ENCODE assay signal across 16 mouse cellular contexts in the genomic region with DNA sequence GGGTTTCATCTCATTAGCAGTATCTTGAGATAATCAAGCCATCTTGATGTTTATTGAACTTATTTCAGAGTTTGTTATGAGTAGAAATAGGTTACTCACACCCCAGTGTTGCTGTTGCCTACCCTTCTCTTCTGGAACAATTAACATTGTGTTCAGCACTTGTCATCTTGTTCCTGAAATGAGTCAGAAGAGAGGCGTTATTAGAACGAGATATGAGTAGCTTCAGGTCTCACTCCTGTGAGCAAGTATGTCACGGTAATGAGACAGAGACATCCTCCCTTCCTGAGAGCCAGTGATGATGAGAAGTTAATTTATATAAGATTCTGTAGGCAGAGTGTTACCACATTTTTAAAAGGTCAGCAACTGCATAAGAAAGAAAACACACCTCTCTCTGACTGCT. TPM values are rescaled to one million over a fixed set of nuclear protein-coding genes. Genes with fewer than 3 reads are reported as not detected.
DNase-seq lines count a peak whose midpoint lies in the region; ATAC-seq and TF ChIP-seq lines count a peak whose summit lies in the region.
"Had no signal": no experiment of that assay in that cellular context is flagged by ENCODE, and none has a peak within 500 bp of the region (broad histone marks: within the 10 kb centered on the region; RNA-seq: fewer than 3 reads in every experiment).

No protein-coding gene starts in this region.

- no peak overlapping the region for H3K9ac ChIP-seq in MEL (ENCODE audit: control insufficient read depth, low read depth, low read length, poor library complexity, severe bottlenecking)
- no peak overlapping the region for H3K9ac ChIP-seq in liver, postnatal 0 days (replicated peaks)
- H3K9ac ChIP-seq: midbrain, embryonic 12.5 days; neural tube, embryonic 13.5 days had no signal

- WGBS in liver, postnatal 0 days (ENCODE audit: insufficient replicate concordance) = 36% methylated on average over 3 of the region's 3 CpGs

- peak; percentile 60 for DNase-seq in CD4-positive helper T cell, adult 2 months (ENCODE audit: low read depth, low spot score)
- DNase-seq in MEL (ENCODE audit: low read depth, low spot score) (peak; percentile 74), MN1 (ENCODE audit: low spot score) (no peak)
- peak; percentile 77 for DNase-seq in induced T-regulatory cell, adult 2 months (ENCODE audit: low read depth)
- no peak for DNase-seq in liver, postnatal 0 days
- no peak for DNase-seq in layer of hippocampus, postnatal 14 days (ENCODE audit: low spot score in 2 of 2)
- no peak for DNase-seq in B cell, adult 2 months
- DNase-seq: adrenal gland, postnatal 36 days; cerebellum, adult 8-10 months; kidney, postnatal 10 days; thymus, postnatal 36 days had no signal

- no peak overlapping the region for H3K4me2 ChIP-seq in liver, postnatal 0 days (ENCODE audit: low read depth, low read length)
- H3K4me2 ChIP-seq: midbrain, embryonic 12.5 days; neural tube, embryonic 13.5 days had no signal

- ATAC-seq in liver, postnatal 0 days = no peak
- ATAC-seq: forebrain, embryonic 14.5 days; intestine, embryonic 16.5 days had no signal

- peaks cover 33 to 36% of the 10 kb centered on the region in 2 experiments for H3K4me1 ChIP-seq in MEL (ENCODE audit: control insufficient read depth in 1 of 2, insufficient read depth in 2 of 2, low read length in 2 of 2)
- peaks cover 30% of the 10 kb centered on the region for H3K4me1 ChIP-seq in liver, postnatal 0 days (ENCODE audit: insufficient read depth)

- no peaks in the 10 kb centered on the region for H3K79me2 ChIP-seq in MEL (ENCODE audit: control insufficient read depth, insufficient read depth, low read length, poor library complexity)

- H3K9me3 ChIP-seq in MEL (replicated peaks; ENCODE audit: insufficient read depth, low read length) = no peaks in the 10 kb centered on the region
- H3K9me3 ChIP-seq in liver, postnatal 0 days (ENCODE audit: low read length) = no peaks in the 10 kb centered on the region
- H3K9me3 ChIP-seq: midbrain, embryonic 12.5 days; neural tube, embryonic 13.5 days had no signal

- TF ChIP-seq POLR2A in MEL (IDR thresholded peaks at IDR 0.05; ENCODE audit: control insufficient read depth in 1 of 2, insufficient read depth in 1 of 2, low read depth in 1 of 2, low read length in 2 of 2, poor library complexity in 1 of 2) = no peak

- H3K27me3 ChIP-seq in MEL (ENCODE audit: control insufficient read depth in 1 of 2, insufficient read depth in 2 of 2, low read length in 2 of 2) = no peaks in the 10 kb centered on the region
- H3K27me3 ChIP-seq in liver, postnatal 0 days (ENCODE audit: insufficient read depth, low read length) = no peaks in the 10 kb centered on the region
- H3K27me3 ChIP-seq: midbrain, embryonic 12.5 days; neural tube, embryonic 13.5 days had no signal

- TF ChIP-seq EP300 in MEL (IDR thresholded peaks at IDR 0.05; ENCODE audit: low read depth in 1 of 2, low read length in 2 of 2) = 0 out of 4 replicates have a peak, but pooled peaks of 1 of the 2 experiments have one; percentile 12
- TF ChIP-seq EP300 in liver, postnatal 0 days (IDR thresholded peaks at IDR 0.05; ENCODE audit: low read depth) = no peak

- TF ChIP-seq RAD21 in MEL (IDR thresholded peaks at IDR 0.05; ENCODE audit: low read depth, low read length) = no peak

- peaks cover 0 to 44% of the 10 kb centered on the region in 2 experiments; a peak in 2 of 4 replicates for H3K36me3 ChIP-seq in MEL (ENCODE audit: control insufficient read depth in 1 of 2, insufficient read depth in 2 of 2, low read length in 2 of 2)
- no peaks in the 10 kb centered on the region for H3K36me3 ChIP-seq in liver, postnatal 0 days (replicated peaks; ENCODE audit: insufficient read depth, low read length)
- H3K36me3 ChIP-seq: midbrain, embryonic 12.5 days; neural tube, embryonic 13.5 days had no signal

- H3K4me3 ChIP-seq in MEL (ENCODE audit: control insufficient read depth in 1 of 2, insufficient read depth in 1 of 2, low read depth in 2 of 2, low read length in 2 of 2) = peak overlapping the region; percentile 5 to 15; a peak in 2 of 4 replicates
- no peak overlapping the region for H3K4me3 ChIP-seq in liver, postnatal 0 days (ENCODE audit: low read depth, low read length)
- H3K4me3 ChIP-seq: layer of hippocampus, adult 2 months; midbrain, embryonic 12.5 days; neural tube, embryonic 13.5 days had no signal

- peak overlapping the region; percentile 35 for H3K27ac ChIP-seq in MEL (ENCODE audit: control insufficient read depth, low read depth, low read length)
- 0 out of 2 replicates have a peak overlapping the region, but pooled peaks have one; percentile 57 for H3K27ac ChIP-seq in liver, postnatal 0 days (ENCODE audit: low read depth)
- H3K27ac ChIP-seq: layer of hippocampus, adult 2 months; midbrain, embryonic 12.5 days; neural tube, embryonic 13.5 days had no signal

- no peak for TF ChIP-seq CTCF in MEL (IDR thresholded peaks at IDR 0.05 in 2 of 3, conservative IDR thresholded peaks at IDR 0.05 in 1 of 3; ENCODE audit: control insufficient read depth in 1 of 3, insufficient read depth in 1 of 3, low read depth in 2 of 3, low read length in 3 of 3, poor library complexity in 1 of 3, severe bottlenecking in 1 of 3)
- TF ChIP-seq CTCF in liver, postnatal 0 days (IDR thresholded peaks at IDR 0.05; ENCODE audit: low read depth) = no peak

TF ChIP-seq in MEL, 35 proteins besides CTCF, POLR2A, EP300 and RAD21:
- TF ChIP-seq KAT2A (conservative IDR thresholded peaks at IDR 0.05; ENCODE audit: low read depth, low read length) (no peak), ZKSCAN1 (IDR thresholded peaks at IDR 0.05; ENCODE audit: low read depth, low read length) (no peak), MXI1 (IDR thresholded peaks at IDR 0.05; ENCODE audit: low read depth, low read length) (no peak), CHD1 (IDR thresholded peaks at IDR 0.05; ENCODE audit: low read depth, low read length) (peak; percentile 83; the same call in 1 of the 2 replicates), SIN3A (IDR thresholded peaks at IDR 0.05; ENCODE audit: low read length) (peak; percentile 49; the same call in 1 of the 2 replicates), MYC (IDR thresholded peaks at IDR 0.05; ENCODE audit: low read depth, low read length) (0 out of 2 replicates have a peak, but pooled peaks have one; percentile 21), NELFE (IDR thresholded peaks at IDR 0.05; ENCODE audit: low read depth, low read length) (0 out of 2 replicates have a peak, but pooled peaks have one; percentile 32), POLR2AphosphoS2 (IDR thresholded peaks at IDR 0.05; ENCODE audit: low read length) (no peak)
TF ChIP-seq in MEL: peak in this region for 4.

RNA-seq across cellular contexts. Expression of gene E130308A19Rik, which starts 56.5 kb away (rescaled TPM):
- 4.0 and 5.6 TPM in 2 replicates for total RNA-seq in MEL (2012; rRNA removed)
- polyA plus RNA-seq in MEL (2012; ENCODE audit: insufficient read depth in 1 of 2, insufficient read length in 2 of 2, low read depth in 1 of 2, low replicate concordance in 2 of 2, missing spikeins in 1 of 2) = 10 to 100 TPM in 1 of 2 experiments, not detected in 1; 12.5 TPM
- polyA plus RNA-seq in liver, postnatal 0 days (2015; fragmentation: Nextera tagmentation; extraction: Ambion mirVana) = 5.4 and 5.5 TPM in 2 replicates
- 10 to 100 TPM; 14.7 to 16.6 TPM for total RNA-seq in layer of hippocampus, postnatal 14 days (2021)

Comparison
In these comparisons a context has a peak if more than half of its experiments do, and no peak if none do; other contexts are left out.
1. DNase-seq: peak in CD4-positive helper T cell, adult 2 months (single experiment), MEL (single experiment) and induced T-regulatory cell, adult 2 months (single experiment); none in liver, postnatal 0 days (single experiment), layer of hippocampus, postnatal 14 days (0 of 2), MN1 (single experiment) and B cell, adult 2 months (0 of 2).